Mouse (Mus musculus) lung, adult 2 months (tissue): ENCODE data around the gene Foxq1. TPM values are rescaled to one million over a fixed set of nuclear protein-coding genes. Genes with fewer than 3 reads are reported as not detected.
A peak's percentile ranks its signal among the peaks of the same experiment; 100 is the strongest.

ENCODE experiments used
- DNase-seq: peaks from one replicate; pipeline ENCODE4 v3.0.0; 2022
- H3K4me1 ChIP-seq: fragments of 200-500 bp; 2 replicates; pipeline ENCODE4 v1.6.1; 2011; ENCODE audit warnings: low read length; ENCODE audit not compliant: control insufficient read depth, insufficient read depth
- H3K4me3 ChIP-seq: fragments of 200-500 bp; replicated peaks from 2 replicates; pipeline ENCODE3; 2011; ENCODE audit warnings: low read depth, mild to moderate bottlenecking, control low read depth, low read length; ENCODE audit errors: extremely low read depth
- CTCF ChIP-seq: fragments of 200-500 bp; IDR thresholded peaks from 2 replicates; pipeline ENCODE4 v1.5.1; 2011; ENCODE audit warnings: mild to moderate bottlenecking, low read length, control low read depth; ENCODE audit not compliant: insufficient read depth
- POLR2A ChIP-seq: fragments of 200-500 bp; IDR thresholded peaks from 2 replicates; pipeline ENCODE4 v1.6.1; 2011; ENCODE audit warnings: low read depth, mild to moderate bottlenecking, control low read depth, low read length, borderline replicate concordance; ENCODE audit errors: extremely low read depth
- WGBS: fragments of 180-500 bp; shearing (Covaris S2); methylation state at CpG from one replicate; pipeline ENCODE4 v1.1.7; 2018; 5-methylcytosine and 5-hydroxymethylcytosine counted together
- polyA plus RNA-seq: library from polyadenylated mRNA; depleted of rRNA; stranded (reverse); fragments of >200 nt; gene quantifications from 2 replicates; pipeline ENCODE4 v1.2.3, GENCODE M21; 2012

The Foxq1 gene
- polyA plus RNA-seq, 1 experiment = 6.4 TPM

DNA sequence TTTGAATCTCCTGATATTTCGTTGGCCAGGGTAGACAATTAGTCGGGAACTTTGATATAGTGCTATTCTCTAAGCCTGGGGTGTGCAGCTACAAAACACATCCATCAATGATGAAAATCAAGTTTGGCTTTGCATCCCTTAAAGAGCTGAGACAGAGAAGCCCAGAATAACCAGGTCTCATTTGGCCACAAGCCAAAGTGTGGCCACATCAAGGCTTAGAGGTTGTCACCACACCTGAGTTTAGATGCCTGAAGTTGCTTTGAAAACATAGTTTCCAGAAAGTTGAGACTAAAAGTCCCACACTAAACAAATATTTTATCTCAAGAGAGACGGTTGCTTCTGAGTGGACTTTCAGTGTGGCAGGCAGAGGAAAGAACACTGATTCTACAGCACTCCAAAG, 8.7 kb upstream of the Foxq1 start:
- TF ChIP-seq CTCF = no peak
- no peak for TF ChIP-seq POLR2A
- no peak for DNase-seq
- 61% methylated on average over 3 of the region's 3 CpGs for WGBS

DNA sequence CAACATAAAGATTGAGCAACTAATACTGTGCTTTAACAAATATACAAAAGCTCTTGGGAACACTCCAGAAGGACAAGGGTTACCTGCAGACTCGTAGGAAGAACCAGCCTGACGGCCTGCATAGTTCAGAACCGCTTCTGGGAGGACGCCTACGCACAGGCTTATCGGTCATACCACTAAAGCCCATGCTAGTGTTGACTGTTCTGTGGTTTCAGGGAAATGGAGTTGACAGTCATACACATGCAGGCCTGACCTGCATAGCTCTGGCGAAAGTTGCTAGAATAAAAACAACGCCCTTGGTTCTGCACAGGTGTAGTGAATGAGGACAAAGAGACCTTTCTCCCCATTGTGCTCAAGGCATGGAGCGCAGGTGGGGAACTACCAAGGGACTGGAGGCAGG, 8.3 kb upstream of the Foxq1 start:
- no peak overlapping the region for H3K4me3 ChIP-seq
- 66% methylated on average over 9 of the region's 9 CpGs for WGBS
- TF ChIP-seq POLR2A (no peak), CTCF (no peak)
- peak; percentile 33 for DNase-seq
- no peaks in the 10 kb centered on the region for H3K4me1 ChIP-seq

More for the DNA sequence above, 8.7 kb upstream of the Foxq1 start:
- Histone ChIP-seq H3K4me1 (no peaks in the 10 kb centered on the region), H3K4me3 (no peak overlapping the region)

DNA sequence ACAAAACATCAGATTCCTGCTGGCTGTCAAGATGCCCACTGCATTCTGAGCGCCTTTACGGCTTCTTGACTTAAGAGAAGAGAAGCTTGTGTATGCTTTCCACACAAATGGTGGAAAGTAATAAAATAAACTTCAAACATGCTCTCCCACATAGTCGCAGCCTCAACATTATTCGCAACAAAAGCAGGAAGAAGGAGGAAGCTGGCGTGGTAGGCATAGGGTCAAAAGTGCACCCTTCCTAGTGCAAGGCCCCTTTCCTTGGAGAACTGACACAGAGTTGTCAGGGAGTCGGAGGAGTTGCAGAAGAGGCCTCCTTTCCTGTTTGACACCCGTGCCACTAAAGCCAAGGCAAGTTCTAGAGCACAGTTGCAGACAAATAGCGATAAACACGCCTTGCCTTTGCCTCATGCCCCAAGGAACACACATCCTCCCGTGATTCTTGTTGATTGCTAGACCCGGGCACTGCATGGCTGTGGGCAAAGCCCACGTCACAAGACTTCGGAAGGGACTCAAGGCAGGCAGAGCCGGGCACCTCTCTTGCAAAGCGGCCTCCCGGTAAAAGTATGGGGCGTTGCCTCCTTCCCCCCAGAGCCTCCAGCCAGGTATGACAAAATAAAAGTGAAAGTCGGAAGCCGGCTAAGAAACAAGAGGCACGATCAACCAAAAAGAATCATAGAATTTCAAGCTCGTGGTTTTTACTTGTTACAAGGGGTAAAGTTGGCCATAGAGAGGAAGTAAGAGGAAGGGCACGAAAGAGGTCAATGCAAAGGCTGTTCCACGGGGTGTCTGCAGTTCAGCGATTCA, 1.2 kb downstream of the Foxq1 start:
- TF ChIP-seq CTCF (no peak), POLR2A (no peak)
- WGBS = 17% methylated on average over 24 of the region's 24 CpGs
- peak; percentile 28 for DNase-seq
- Histone ChIP-seq H3K4me1 (peaks cover 4% of the 10 kb centered on the region; the same call in 1 of the 2 replicates), H3K4me3 (peak overlapping the region; percentile 71)

DNA sequence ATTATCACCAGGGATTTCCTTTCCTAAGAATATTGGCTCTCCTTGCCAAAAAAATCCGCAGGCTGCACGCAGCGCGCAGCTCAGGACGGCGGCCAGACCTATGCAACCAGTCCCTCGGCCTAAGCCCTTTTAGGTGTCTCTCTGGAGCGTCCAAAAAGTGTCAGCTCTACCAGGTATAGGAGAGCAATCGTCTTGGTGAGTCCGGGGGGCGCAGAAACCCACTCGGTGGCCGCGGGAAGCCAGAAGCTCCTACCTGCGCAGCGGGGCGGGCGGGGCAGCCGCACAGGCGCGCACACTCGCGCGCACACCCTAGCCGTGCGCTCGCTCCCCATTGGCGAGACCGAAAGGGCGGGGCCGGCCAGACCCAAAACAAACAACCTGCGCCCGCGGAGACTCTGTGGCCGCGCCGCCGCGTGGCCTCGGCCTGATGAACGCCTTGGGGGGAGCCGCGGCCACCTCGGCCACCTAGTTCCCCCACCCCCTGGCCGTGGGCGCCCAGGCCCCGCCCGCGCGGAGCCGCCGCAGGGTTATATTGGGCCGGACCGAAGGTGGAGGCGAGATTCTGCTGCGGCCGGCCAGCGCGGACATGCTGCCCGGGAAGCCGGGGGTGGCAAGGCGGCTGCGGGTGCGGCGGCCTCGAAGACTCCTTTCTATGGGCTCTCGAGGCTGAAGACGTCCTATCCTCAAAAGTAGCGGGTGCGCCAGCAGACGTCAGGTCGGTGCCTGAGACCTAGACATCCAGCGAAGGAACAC, 2.0 kb downstream of the Foxq1 start:
- WGBS = 1% methylated on average over 73 of the region's 73 CpGs
- Histone ChIP-seq H3K4me3 (peak overlapping the region; percentile 71), H3K4me1 (peaks cover 4% of the 10 kb centered on the region; the same call in 1 of the 2 replicates)
- TF ChIP-seq CTCF (no peak), POLR2A (no peak; the same call in 1 of the 2 replicates)
- DNase-seq = peak; percentile 76

DNA sequence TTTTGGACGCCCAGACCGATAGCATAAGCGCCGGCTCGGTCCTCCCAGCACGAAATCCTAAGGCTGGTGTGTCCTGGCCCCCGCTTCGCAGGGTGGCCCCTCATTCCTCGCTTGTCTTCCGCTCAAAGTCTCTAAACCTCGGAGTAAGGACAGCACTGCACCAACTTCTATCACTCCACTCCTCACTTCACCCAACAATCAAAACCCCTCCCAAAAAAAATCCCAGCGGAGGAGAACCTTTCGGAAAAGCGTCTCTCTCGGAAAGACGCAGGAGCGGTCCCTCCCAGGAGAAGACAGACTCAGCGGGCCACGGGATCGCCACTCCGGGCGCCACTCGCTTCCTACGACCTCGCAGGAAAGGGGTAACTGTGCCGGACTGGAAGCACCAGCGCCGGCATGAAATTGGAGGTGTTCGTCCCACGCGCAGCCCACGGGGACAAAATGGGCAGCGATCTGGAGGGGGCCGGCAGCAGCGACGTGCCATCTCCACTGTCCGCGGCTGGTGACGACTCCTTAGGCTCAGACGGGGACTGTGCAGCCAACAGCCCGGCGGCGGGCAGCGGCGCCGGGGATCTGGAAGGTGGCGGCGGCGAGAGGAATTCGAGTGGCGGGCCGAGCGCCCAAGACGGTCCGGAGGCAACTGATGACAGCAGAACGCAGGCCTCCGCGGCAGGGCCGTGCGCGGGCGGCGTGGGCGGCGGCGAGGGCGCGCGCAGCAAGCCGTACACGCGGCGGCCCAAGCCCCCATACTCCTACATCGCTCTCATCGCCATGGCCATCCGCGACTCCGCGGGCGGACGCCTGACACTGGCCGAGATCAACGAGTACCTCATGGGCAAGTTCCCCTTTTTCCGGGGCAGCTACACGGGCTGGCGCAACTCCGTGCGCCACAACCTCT, 2.8 kb downstream of the Foxq1 start, which contains the start of gene A530084C06Rik:
Gene A530084C06Rik, minus strand, starts transcription at position 813 of the 898 bp plus-strand sequence.
- DNase-seq = peak; percentile 64
- under 1% methylated on average over 88 of the region's 88 CpGs for WGBS
- H3K4me1 ChIP-seq = peaks cover 4% of the 10 kb centered on the region; the same call in 1 of the 2 replicates

DNA sequence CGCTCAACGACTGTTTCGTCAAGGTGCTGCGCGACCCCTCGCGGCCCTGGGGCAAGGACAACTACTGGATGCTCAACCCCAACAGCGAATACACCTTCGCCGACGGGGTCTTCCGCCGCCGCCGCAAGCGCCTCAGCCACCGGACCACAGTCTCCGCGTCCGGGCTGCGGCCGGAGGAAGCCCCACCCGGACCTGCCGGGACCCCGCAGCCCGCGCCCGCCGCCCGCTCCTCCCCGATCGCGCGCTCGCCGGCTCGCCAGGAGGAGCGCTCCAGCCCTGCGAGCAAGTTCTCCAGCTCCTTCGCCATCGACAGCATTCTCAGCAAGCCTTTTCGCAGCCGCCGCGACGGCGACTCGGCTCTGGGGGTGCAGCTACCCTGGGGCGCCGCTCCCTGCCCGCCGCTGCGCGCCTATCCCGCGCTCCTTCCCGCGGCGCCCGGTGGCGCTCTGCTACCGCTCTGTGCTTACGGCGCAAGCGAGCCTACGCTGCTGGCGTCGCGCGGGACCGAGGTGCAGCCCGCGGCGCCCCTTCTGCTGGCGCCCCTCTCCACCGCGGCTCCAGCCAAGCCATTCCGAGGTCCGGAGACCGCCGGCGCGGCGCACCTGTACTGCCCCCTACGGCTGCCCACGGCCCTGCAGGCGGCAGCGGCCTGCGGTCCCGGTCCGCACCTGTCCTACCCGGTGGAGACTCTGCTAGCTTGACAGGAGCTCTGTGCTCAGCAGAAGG, 3.6 kb downstream of the Foxq1 start:
- under 1% methylated on average over 92 of the region's 92 CpGs for WGBS
- Histone ChIP-seq H3K4me3 (peak overlapping the region; percentile 71), H3K4me1 (peaks cover 4% of the 10 kb centered on the region; the same call in 1 of the 2 replicates)
- DNase-seq = peak; percentile 80
- TF ChIP-seq POLR2A = no peak
- TF ChIP-seq CTCF = 0 out of 2 replicates have a peak, but pooled peaks have one; percentile 19

More for the DNA sequence above, 2.8 kb downstream of the Foxq1 start, which contains the start of gene A530084C06Rik:
- peak within 1 kb of the TSS; percentile 71 for H3K4me3 ChIP-seq
- TF ChIP-seq CTCF (no peak), POLR2A (no peak)

DNA sequence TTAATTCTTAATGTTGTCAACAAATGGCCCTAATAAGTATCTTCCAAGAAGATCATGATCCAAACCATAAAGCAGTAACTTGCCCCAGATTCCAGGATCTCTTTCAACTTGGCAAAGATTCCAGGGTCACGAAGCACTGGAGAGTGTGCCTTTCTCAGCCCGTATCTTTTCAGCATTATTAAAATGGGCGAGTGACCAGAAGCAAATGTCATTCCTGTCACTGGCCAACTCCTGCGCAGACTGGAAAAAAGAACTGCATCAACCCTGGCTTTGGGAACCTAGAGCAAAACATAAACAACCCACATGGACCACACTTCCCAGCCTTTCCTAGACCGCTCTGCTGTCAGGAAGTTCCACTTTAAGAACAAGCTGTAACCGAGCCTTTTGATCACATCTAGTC, 8.5 kb downstream of the Foxq1 start:
- H3K4me1 ChIP-seq = no peaks in the 10 kb centered on the region
- DNase-seq = no peak
- no peak overlapping the region for H3K4me3 ChIP-seq
- WGBS = 31% methylated on average over 6 of the region's 6 CpGs
- TF ChIP-seq POLR2A = no peak

DNA sequence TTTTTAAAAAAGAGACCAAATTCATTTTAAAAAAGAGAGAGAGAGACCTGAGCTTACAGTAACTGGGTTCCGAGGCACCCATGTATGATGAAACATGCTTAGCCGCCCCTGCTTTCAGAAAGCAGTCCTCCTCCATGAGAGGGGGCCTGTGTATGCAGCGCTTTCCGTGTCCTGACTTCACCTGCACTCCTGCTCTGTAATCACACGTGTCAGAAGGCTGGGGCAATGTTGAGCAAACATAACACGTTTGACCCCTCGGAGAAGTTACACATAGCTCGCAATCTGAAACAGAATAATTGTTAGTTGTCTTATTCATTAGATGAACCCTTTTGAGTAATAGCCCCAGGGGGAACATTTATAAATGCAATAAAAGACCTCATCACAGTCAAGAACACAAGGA, 11.2 kb downstream of the Foxq1 start:
- Histone ChIP-seq H3K4me3 (no peak overlapping the region), H3K4me1 (no peaks in the 10 kb centered on the region)
- no peak for DNase-seq
- TF ChIP-seq POLR2A (no peak), CTCF (no peak)
- 70% methylated on average over 8 of the region's 8 CpGs for WGBS
